Mouse (Mus musculus) C2C12 (cell line): ENCODE data around the gene 2700049A03Rik. TPM values are rescaled to one million over a fixed set of nuclear protein-coding genes. Genes with fewer than 3 reads are reported as not detected.
A peak's percentile ranks its signal among the peaks of the same experiment; 100 is the strongest.

Experiments
- H3K27me3 ChIP-seq: one replicate; pipeline ENCODE4 v1.6.1; 2011; ENCODE audit not compliant: control insufficient read depth, insufficient read depth, insufficient read length
- H3K36me3 ChIP-seq: one replicate; pipeline ENCODE4 v1.6.1; 2011; ENCODE audit not compliant: control insufficient read depth, insufficient read depth
- H3K4me3 ChIP-seq: one replicate; pipeline ENCODE4 v1.5.1; 2011; ENCODE audit warnings: mild to moderate bottlenecking, control low read depth; ENCODE audit not compliant: poor library complexity, insufficient read depth, severe bottlenecking
- H3K79me2 ChIP-seq: one replicate; pipeline ENCODE4 v1.6.1; 2011; ENCODE audit not compliant: control insufficient read depth, insufficient read depth
- H3K79me3 ChIP-seq: one replicate; pipeline ENCODE4 v1.6.1; 2011; ENCODE audit warnings: low read depth, control low read depth
- H3ac ChIP-seq: one replicate; pipeline ENCODE3; 2011; ENCODE audit warnings: low read depth; ENCODE audit not compliant: control insufficient read depth, insufficient read length
- CEBPB ChIP-seq: IDR thresholded peaks from one replicate; pipeline ENCODE4 v1.6.1; 2011; ENCODE audit warnings: low read depth, mild to moderate bottlenecking, control low read depth, moderate library complexity
- CTCF ChIP-seq: IDR thresholded peaks from one replicate; pipeline ENCODE4 v1.5.1; 2011; ENCODE audit not compliant: control insufficient read depth, insufficient read depth, insufficient read length
- FOSL1 ChIP-seq: IDR thresholded peaks from one replicate; pipeline ENCODE4 v1.8.0; 2011; ENCODE audit warnings: mild to moderate bottlenecking, low read length; ENCODE audit not compliant: poor library complexity, insufficient read depth, severe bottlenecking
- MAX ChIP-seq: IDR thresholded peaks from one replicate; pipeline ENCODE4 v1.6.1; 2011; ENCODE audit warnings: mild to moderate bottlenecking, control low read depth
- MYOD1 ChIP-seq: IDR thresholded peaks from one replicate; pipeline ENCODE4 v1.6.1; 2011; ENCODE audit warnings: low read depth; ENCODE audit not compliant: control insufficient read depth, insufficient read length
- MYOG ChIP-seq: IDR thresholded peaks from one replicate; pipeline ENCODE4 v1.6.1; 2011; ENCODE audit not compliant: control insufficient read depth, insufficient read length; ENCODE audit errors: extremely low read depth
- USF1 ChIP-seq: IDR thresholded peaks from one replicate; pipeline ENCODE4 v1.6.1; 2011; ENCODE audit warnings: low read depth, mild to moderate bottlenecking, control low read depth, moderate library complexity
- polyA plus RNA-seq: library from polyadenylated mRNA; unstranded; fragments of >200 nt; fragmentation: generic; extraction: Trizol; gene quantifications from one replicate; pipeline ENCODE4 v1.2.1, GENCODE M21; 2012; ENCODE audit warnings: missing spikeins

2700049A03Rik gene
- polyA plus RNA-seq, 1 experiment: 3.0 TPM

DNA sequence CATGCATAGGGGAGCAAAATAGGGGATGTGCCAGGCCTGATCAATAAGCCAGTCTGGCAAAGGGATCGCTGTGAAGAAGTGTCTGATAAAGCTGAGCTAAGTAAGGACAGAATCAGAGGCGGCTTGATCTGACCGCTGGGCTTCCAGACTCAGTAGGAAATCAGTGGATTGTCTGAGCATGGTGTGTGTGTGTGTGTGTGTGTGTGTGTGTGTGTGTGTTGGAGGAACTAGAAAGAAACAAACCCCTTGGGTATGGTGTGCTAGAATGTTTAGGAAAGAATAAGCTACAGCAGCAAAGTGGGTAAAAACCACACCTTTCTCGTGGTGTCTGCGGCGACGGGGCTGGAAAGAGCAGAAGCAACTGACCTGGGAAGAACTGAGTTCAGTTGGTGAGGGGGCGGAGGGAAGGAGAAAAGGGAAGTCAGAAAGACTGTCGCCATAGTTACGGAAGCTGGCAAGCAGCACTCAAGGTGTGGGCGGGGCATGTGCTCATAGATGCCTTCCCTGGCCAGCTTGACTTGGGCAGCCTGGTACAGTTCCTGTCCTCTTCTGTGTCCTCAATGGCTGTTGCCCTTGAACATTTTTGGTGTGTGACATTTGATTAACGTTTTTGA is 22.9 kb upstream of the 2700049A03Rik start:
- H3K79me3 ChIP-seq: no peaks in the 10 kb centered on the region
- H3K36me3 ChIP-seq: no peaks in the 10 kb centered on the region
- H3K79me2 ChIP-seq: no peaks in the 10 kb centered on the region
- no peak for TF ChIP-seq MAX
- no peak for TF ChIP-seq FOSL1
- no peak for TF ChIP-seq CTCF
- TF ChIP-seq MYOD1: no peak
- TF ChIP-seq CEBPB: no peak
- no peak for TF ChIP-seq MYOG
- TF ChIP-seq USF1: no peak
- H3ac ChIP-seq: no peak overlapping the region
- H3K27me3 ChIP-seq: no peaks in the 10 kb centered on the region
- no peak overlapping the region for H3K4me3 ChIP-seq

DNA sequence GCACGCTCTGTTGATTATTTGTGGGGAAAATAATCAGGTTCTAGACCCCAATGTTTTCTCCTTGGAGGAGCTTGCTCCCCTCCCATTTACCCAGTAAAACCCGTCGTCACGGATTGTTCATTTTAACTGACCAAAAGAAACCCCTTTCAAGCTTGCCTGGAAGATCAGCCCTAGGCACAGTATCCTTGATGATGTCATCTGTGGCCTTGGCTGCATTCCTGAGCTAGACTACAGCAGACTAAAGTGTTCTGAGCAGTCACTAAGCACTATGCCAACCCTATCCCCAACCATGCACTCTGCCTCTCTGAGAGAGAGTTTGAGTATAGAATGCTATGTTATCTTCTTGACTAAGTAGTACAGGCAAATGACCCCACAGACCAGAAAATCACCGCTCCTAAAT is 20.2 kb upstream of the 2700049A03Rik start:
- Histone ChIP-seq H3ac (no peak overlapping the region), H3K79me3 (no peaks in the 10 kb centered on the region), H3K79me2 (no peaks in the 10 kb centered on the region), H3K4me3 (no peak overlapping the region), H3K27me3 (no peaks in the 10 kb centered on the region), H3K36me3 (no peaks in the 10 kb centered on the region)
- TF ChIP-seq CEBPB: no peak
- no peak for TF ChIP-seq MAX
- TF ChIP-seq MYOG: no peak
- TF ChIP-seq MYOD1: no peak
- TF ChIP-seq USF1: no peak
- TF ChIP-seq FOSL1: no peak
- TF ChIP-seq CTCF: no peak

DNA sequence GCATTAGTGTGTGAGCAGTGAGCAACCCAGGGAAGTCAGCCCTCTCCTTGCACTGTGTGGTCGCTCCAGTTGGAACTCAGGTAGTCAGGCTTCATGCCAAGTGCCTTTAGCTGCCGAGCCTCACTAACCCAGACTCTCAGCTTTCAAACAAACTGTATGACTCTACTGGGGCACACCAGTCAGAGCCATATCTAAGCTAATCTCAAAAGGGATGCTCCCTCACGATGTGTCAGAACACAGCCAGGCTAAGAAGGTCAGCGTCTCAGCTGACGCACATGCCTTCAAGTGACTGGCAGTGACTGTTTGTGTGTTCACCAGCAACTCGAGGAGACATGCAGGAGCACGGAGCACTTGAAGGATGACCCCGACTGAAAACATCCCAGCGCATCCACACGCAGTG is 13.9 kb upstream of the 2700049A03Rik start:
- H3K79me3 ChIP-seq: peaks cover 7% of the 10 kb centered on the region
- H3K36me3 ChIP-seq: peaks cover 56% of the 10 kb centered on the region
- TF ChIP-seq MYOG: no peak
- no peak for TF ChIP-seq MYOD1
- TF ChIP-seq USF1: no peak
- no peak overlapping the region for H3ac ChIP-seq
- H3K4me3 ChIP-seq: no peak overlapping the region
- H3K27me3 ChIP-seq: no peaks in the 10 kb centered on the region
- H3K79me2 ChIP-seq: peaks cover 9% of the 10 kb centered on the region

DNA sequence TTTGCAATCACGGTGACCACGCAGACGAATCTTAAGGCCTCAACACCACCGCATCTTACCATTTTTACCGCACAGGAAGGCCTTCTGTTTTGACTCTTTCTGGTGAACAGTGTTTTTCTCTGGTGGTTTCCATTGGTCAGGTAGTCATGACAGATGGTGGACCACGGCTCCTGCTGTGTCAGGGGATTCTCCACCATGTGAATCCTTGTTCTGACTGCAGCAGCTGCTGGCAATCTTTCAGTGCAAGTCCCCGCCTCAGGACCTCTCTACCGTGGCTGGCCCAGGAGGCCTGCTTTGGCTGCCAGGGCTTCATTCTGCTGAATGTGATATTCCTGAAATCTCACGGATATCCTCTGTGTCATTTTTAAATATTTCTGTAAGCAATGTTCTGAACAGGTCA is 13.4 kb upstream of the 2700049A03Rik start:
- Histone ChIP-seq H3K27me3 (no peaks in the 10 kb centered on the region), H3K79me2 (peaks cover 15% of the 10 kb centered on the region), H3K4me3 (no peak overlapping the region), H3K36me3 (peaks cover 56% of the 10 kb centered on the region), H3K79me3 (peaks cover 12% of the 10 kb centered on the region), H3ac (no peak overlapping the region)
- TF ChIP-seq MYOG (no peak), FOSL1 (no peak), MYOD1 (no peak), USF1 (no peak), CEBPB (no peak), MAX (no peak), CTCF (no peak)

DNA sequence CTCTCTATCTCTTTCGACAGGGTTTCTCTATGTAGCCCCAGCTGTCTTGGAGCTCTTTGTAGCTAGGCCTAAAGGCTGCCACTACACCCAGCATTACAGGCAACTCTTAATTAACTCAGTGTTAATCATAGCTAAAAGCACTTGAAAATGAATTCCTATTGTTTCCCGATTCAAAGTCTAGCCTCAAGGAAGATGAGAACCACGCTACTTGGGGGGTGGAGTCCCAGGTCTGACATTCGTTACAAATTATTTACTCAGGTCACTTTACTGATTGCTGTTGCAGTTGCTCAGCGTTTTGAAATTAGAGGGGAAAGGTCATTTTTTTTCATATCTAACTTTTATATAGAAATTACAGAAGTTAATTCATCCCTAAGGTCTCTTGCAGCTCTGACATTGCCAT is 1.1 kb upstream of the 2700049A03Rik start:
- H3ac ChIP-seq: peak overlapping the region; percentile 24
- H3K27me3 ChIP-seq: no peaks in the 10 kb centered on the region
- no peak for TF ChIP-seq MYOG
- no peak for TF ChIP-seq MAX
- TF ChIP-seq USF1: no peak
- no peak for TF ChIP-seq CTCF
- TF ChIP-seq CEBPB: no peak
- no peak for TF ChIP-seq FOSL1
- TF ChIP-seq MYOD1: no peak
- peak overlapping the region; percentile 83 for H3K4me3 ChIP-seq
- H3K79me3 ChIP-seq: peaks cover 62% of the 10 kb centered on the region
- H3K79me2 ChIP-seq: peaks cover 85% of the 10 kb centered on the region
- peaks cover 39% of the 10 kb centered on the region for H3K36me3 ChIP-seq

- H3ac ChIP-seq: peak overlapping the region; percentile 75
Observed at GRCm38 (mm10) chr12:71136974-71137491, 385 bp downstream of the 2700049A03Rik start.

More at GRCm38 (mm10) chr12:71136974-71137491, 385 bp downstream of the 2700049A03Rik start:
- Histone ChIP-seq H3K4me3 (peak overlapping the region; percentile 83), H3K36me3 (peaks cover 39% of the 10 kb centered on the region), H3K79me3 (peaks cover 52% of the 10 kb centered on the region), H3K79me2 (peaks cover 70% of the 10 kb centered on the region), H3K27me3 (no peaks in the 10 kb centered on the region)
- TF ChIP-seq FOSL1 (no peak), MYOG (no peak), MAX (no peak), CEBPB (no peak), MYOD1 (no peak), CTCF (no peak), USF1 (no peak)
